Mouse (Mus musculus): ENCODE results near the gene Notch3. TPM values are rescaled to one million over a fixed set of nuclear protein-coding genes. Genes with fewer than 3 reads are reported as not detected.
"Not testable (repeated sequence)": the region's sequence is repeated elsewhere in the genome, so short reads cannot be mapped to it uniquely, and the experiment has no call there.

The Notch3 gene
- polyA plus RNA-seq, 1 experiment from 2014 or later: 14.5 TPM

- no peak overlapping the region for H3K9ac ChIP-seq (ENCODE audit: low read length)
- H3K9me3 ChIP-seq (replicated peaks; ENCODE audit: control insufficient read depth, low read length): no peaks in the 10 kb centered on the region
- H3K27me3 ChIP-seq (ENCODE audit: control insufficient read depth, insufficient read depth, low read length): no peaks in the 10 kb centered on the region
- peaks cover 18% of the 10 kb centered on the region; the same call in 1 of the 2 replicates for H3K4me1 ChIP-seq (ENCODE audit: control insufficient read depth, insufficient read depth, low read length)
- H3K36me3 ChIP-seq (ENCODE audit: control insufficient read depth, insufficient read depth, low read length): peaks cover 19% of the 10 kb centered on the region
- H3K27ac ChIP-seq (ENCODE audit: low read length): no peak overlapping the region
- WGBS: 84% methylated on average over 3 of the region's 3 CpGs
- no peak overlapping the region for H3K4me3 ChIP-seq (replicated peaks; ENCODE audit: low read length)
- no peak overlapping the region for H3K4me2 ChIP-seq (ENCODE audit: low read depth, low read length)
- ATAC-seq (ENCODE audit: insufficient read depth, low FRiP score): no peak
Observed at GRCm38 (mm10) chr17:32125407-32125806, 41.2 kb downstream of the Notch3 start.

DNA sequence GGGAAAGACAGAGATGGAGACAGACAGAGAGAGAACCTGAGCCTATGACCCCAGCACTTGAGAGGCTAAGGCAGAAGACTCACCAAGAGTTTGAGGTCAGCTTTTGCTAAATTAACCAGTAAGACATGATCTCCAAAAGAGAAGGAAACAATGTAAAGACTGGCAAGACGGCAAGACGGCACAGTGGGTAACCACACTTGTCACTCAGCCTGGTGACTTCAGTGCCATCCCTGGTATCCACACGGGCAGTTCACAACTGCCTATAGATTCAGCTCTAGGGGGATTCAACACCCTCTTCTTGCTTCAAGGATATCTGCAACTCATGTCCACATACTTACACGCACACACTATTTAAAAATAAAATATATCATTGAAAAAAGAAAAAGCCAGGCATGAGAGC lies 43.1 kb downstream of the Notch3 start:
- Histone ChIP-seq H3K9me3 (replicated peaks; ENCODE audit: control insufficient read depth, low read length) (no peaks in the 10 kb centered on the region), H3K27ac (ENCODE audit: low read length) (no peak overlapping the region), H3K27me3 (ENCODE audit: control insufficient read depth, insufficient read depth, low read length) (no peaks in the 10 kb centered on the region), H3K4me2 (ENCODE audit: low read depth, low read length) (no peak overlapping the region), H3K4me3 (replicated peaks; ENCODE audit: low read length) (no peak overlapping the region), H3K4me1 (ENCODE audit: control insufficient read depth, insufficient read depth, low read length) (peaks cover 26% of the 10 kb centered on the region), H3K9ac (ENCODE audit: low read length) (no peak overlapping the region), H3K36me3 (ENCODE audit: control insufficient read depth, insufficient read depth, low read length) (peaks cover 14% of the 10 kb centered on the region)
- 93% methylated on average over 4 of the region's 4 CpGs for WGBS
- no peak for ATAC-seq (ENCODE audit: insufficient read depth, low FRiP score)

DNA sequence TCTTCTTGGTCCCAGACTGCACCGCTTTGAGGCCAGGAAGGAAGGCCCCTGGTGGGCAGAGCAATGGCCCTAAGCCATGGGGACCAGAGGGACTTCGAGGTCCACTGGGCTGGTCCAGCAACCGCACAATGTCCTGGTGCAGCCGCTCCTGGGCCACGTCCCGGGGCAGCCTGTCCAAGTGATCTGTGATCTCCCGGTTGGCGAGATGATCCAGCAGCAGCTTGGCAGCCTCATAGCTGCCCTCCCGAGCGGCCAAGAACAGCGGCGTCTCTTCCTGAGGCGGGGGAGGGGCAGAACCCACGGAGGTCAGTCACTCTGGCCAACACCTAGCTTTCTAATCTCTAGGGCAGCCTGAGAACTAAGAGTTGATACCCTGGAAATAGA lies 44.1 kb downstream of the Notch3 start:
- no peaks in the 10 kb centered on the region for H3K9me3 ChIP-seq (replicated peaks; ENCODE audit: control insufficient read depth, low read length)
- H3K4me3 ChIP-seq (replicated peaks; ENCODE audit: low read length): no peak overlapping the region
- H3K36me3 ChIP-seq (ENCODE audit: control insufficient read depth, insufficient read depth, low read length): peaks cover 14% of the 10 kb centered on the region
- no peaks in the 10 kb centered on the region for H3K27me3 ChIP-seq (ENCODE audit: control insufficient read depth, insufficient read depth, low read length)
- no peak for ATAC-seq (ENCODE audit: insufficient read depth, low FRiP score)
- no peak overlapping the region for H3K9ac ChIP-seq (ENCODE audit: low read length)
- WGBS: 74% methylated on average over 14 of the region's 14 CpGs
- H3K4me2 ChIP-seq (ENCODE audit: low read depth, low read length): no peak overlapping the region
- H3K27ac ChIP-seq (ENCODE audit: low read length): no peak overlapping the region
- H3K4me1 ChIP-seq (ENCODE audit: control insufficient read depth, insufficient read depth, low read length): peaks cover 34% of the 10 kb centered on the region

DNA sequence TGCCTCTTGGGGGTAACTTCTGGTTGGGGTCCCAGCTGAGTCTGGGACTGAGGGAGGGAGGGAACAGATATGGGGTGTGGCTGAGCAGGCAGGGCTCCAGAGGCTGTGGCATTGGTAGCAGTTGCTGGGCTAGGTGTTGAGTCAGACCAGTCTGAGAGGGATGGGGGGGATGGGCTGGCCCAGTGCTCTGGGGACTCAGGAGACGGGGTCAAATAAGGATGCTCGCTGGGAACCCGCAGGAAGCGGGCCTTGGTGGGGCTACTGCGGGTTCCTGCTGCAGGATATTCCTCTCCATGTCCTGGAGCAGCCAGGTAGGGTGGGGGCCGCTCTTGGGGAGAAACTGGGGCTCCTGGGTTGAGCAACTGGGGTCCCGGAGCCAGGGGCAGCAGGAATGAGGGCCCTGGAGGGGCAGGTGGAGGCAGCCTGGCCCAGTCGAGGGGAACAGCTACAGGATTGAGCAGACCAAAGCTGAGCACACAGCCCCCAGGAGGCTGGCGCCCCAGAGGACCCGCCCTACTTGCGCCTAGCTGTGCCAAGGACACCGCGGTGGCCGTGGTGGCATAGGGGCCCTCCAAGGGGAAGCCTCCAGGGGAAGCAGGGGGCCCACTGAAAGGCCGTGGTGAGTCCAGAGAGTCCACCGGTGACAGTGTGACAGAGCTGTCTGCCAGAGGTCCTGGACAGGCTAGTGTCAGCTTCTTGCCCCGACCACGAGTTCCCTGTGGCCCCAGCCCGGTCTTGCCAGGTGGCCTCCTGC lies 44.6 kb downstream of the Notch3 start:
- H3K36me3 ChIP-seq (ENCODE audit: control insufficient read depth, insufficient read depth, low read length): peaks cover 11% of the 10 kb centered on the region
- no peak overlapping the region for H3K4me3 ChIP-seq (replicated peaks; ENCODE audit: low read length)
- H3K9ac ChIP-seq (ENCODE audit: low read length): no peak overlapping the region
- no peak overlapping the region for H3K4me2 ChIP-seq (ENCODE audit: low read depth, low read length)
- no peak for ATAC-seq (ENCODE audit: insufficient read depth, low FRiP score)
- peaks cover 38% of the 10 kb centered on the region for H3K4me1 ChIP-seq (ENCODE audit: control insufficient read depth, insufficient read depth, low read length)
- H3K9me3 ChIP-seq (replicated peaks; ENCODE audit: control insufficient read depth, low read length): no peaks in the 10 kb centered on the region
- WGBS: 62% methylated on average over 18 of the region's 19 CpGs
- no peak overlapping the region for H3K27ac ChIP-seq (ENCODE audit: low read length)
- no peaks in the 10 kb centered on the region for H3K27me3 ChIP-seq (ENCODE audit: control insufficient read depth, insufficient read depth, low read length)

DNA sequence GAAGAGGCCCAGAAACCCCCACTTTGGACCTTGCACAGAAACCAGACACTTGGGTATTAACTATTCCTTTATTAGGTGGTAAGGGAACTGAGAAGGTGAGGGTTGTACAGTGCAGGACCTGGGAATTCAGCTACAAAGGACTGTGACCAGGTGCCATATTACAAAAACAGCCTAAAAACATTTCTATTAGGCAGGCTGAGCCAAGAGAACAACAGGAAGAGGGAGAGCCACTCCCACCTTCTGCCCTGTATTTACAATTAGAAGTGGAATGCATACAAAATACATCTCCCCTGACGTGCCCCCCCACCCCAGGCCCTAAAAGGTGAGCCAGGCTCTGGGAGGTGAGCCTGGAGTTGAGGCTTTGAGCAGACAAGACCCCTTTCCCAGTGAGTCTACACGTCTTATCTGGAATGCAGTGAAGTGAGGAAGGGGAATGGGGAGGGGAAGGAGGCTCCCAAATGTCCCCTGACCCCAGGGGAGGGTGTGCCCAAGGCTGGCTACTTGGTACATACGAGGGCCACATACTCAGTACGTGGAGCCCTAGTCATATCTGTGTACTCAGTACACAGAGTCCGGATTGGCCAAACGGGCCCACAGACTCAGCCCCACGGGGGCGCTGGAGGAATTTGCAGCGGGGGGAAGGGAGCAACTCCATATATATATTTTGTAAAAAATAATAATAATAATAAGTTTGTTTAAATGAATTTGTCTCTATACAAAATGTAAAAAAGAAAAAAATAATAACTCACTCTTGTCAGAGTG lies 45.7 kb downstream of the Notch3 start:
- Histone ChIP-seq H3K4me1 (ENCODE audit: control insufficient read depth, insufficient read depth, low read length) (peaks cover 38% of the 10 kb centered on the region), H3K9ac (ENCODE audit: low read length) (no peak overlapping the region), H3K4me3 (replicated peaks; ENCODE audit: low read length) (no peak overlapping the region), H3K27me3 (ENCODE audit: control insufficient read depth, insufficient read depth, low read length) (no peaks in the 10 kb centered on the region), H3K27ac (ENCODE audit: low read length) (no peak overlapping the region), H3K4me2 (ENCODE audit: low read depth, low read length) (no peak overlapping the region), H3K36me3 (ENCODE audit: control insufficient read depth, insufficient read depth, low read length) (peaks cover 5% of the 10 kb centered on the region; the same call in 1 of the 2 replicates), H3K9me3 (replicated peaks; ENCODE audit: control insufficient read depth, low read length) (no peaks in the 10 kb centered on the region)
- 62% methylated on average over 9 of the region's 9 CpGs for WGBS
- ATAC-seq (ENCODE audit: insufficient read depth, low FRiP score): no peak; the same call in 1 of the 2 replicates

- Histone ChIP-seq H3K27ac (ENCODE audit: low read length) (peak overlapping the region; percentile 52), H3K9me3 (replicated peaks; ENCODE audit: control insufficient read depth, low read length) (no peaks in the 10 kb centered on the region), H3K4me2 (ENCODE audit: low read depth, low read length) (peak overlapping the region; percentile 27), H3K4me1 (ENCODE audit: control insufficient read depth, insufficient read depth, low read length) (peaks cover 42% of the 10 kb centered on the region), H3K4me3 (replicated peaks; ENCODE audit: low read length) (no peak overlapping the region), H3K27me3 (ENCODE audit: control insufficient read depth, insufficient read depth, low read length) (no peaks in the 10 kb centered on the region), H3K9ac (ENCODE audit: low read length) (no peak overlapping the region), H3K36me3 (ENCODE audit: control insufficient read depth, insufficient read depth, low read length) (peaks cover 5% of the 10 kb centered on the region; the same call in 1 of the 2 replicates)
- ATAC-seq (ENCODE audit: insufficient read depth, low FRiP score): no peak
- WGBS: 44% methylated on average over 16 of the region's 16 CpGs
Observed at GRCm38 (mm10) chr17:32119196-32119595, 47.5 kb downstream of the Notch3 start.

- 19% methylated on average over 3 of the region's 3 CpGs for WGBS
- Histone ChIP-seq H3K4me3 (replicated peaks; ENCODE audit: low read length) (no peak overlapping the region), H3K4me1 (ENCODE audit: control insufficient read depth, insufficient read depth, low read length) (peaks cover 46% of the 10 kb centered on the region), H3K9ac (ENCODE audit: low read length) (no peak overlapping the region), H3K4me2 (ENCODE audit: low read depth, low read length) (peak overlapping the region; percentile 44; the same call in 1 of the 2 replicates), H3K36me3 (ENCODE audit: control insufficient read depth, insufficient read depth, low read length) (peaks cover 5% of the 10 kb centered on the region; the same call in 1 of the 2 replicates), H3K27ac (ENCODE audit: low read length) (no peak overlapping the region), H3K9me3 (replicated peaks; ENCODE audit: control insufficient read depth, low read length) (no peaks in the 10 kb centered on the region), H3K27me3 (ENCODE audit: control insufficient read depth, insufficient read depth, low read length) (no peaks in the 10 kb centered on the region)
- no peak for ATAC-seq (ENCODE audit: insufficient read depth, low FRiP score)
Observed at GRCm38 (mm10) chr17:32118484-32118883, 48.2 kb downstream of the Notch3 start.

DNA sequence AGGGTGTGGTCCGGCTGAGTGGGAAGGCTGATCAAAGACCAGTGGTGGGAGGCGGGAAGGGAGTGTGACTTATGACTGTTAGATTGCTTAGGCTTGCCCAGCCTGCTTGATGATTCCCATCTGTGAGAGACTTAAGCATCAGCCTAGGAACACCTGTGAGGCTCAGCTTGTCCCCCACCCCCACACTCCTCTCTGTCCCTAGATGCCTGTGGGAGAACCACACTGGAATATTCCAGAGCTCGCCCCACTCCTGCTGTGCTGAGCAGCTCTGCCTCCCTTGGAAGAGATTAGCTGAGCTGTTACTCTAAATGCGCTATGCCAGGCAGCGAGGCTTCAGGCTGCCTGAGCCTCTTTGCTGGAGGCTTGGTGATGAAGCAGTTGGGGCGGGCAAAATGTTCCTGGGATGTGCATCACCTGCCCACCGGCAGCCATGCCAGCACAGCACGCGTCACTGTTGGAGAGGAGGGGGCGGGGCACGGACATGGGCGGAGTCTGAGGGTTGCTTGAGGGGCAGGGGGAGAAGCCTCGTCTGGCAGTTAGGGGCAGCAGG lies 48.7 kb downstream of the Notch3 start:
- H3K4me3 ChIP-seq (replicated peaks; ENCODE audit: low read length); H3K27me3 ChIP-seq (ENCODE audit: control insufficient read depth, insufficient read depth, low read length); H3K36me3 ChIP-seq (ENCODE audit: control insufficient read depth, insufficient read depth, low read length); H3K9me3 ChIP-seq (replicated peaks; ENCODE audit: control insufficient read depth, low read length); H3K9ac ChIP-seq (ENCODE audit: low read length): not testable (repeated sequence)
- peak; percentile 70; the same call in 1 of the 2 replicates for ATAC-seq (ENCODE audit: insufficient read depth, low FRiP score)
- 7% methylated on average over 12 of the region's 13 CpGs for WGBS
- Histone ChIP-seq H3K4me2 (ENCODE audit: low read depth, low read length) (peak overlapping the region; percentile 44), H3K27ac (ENCODE audit: low read length) (peak overlapping the region; percentile 37), H3K4me1 (ENCODE audit: control insufficient read depth, insufficient read depth, low read length) (peaks cover 46% of the 10 kb centered on the region)
